Mouse (Mus musculus) activated CD4-positive, CD25-positive, alpha-beta regulatory T cell (primary cell): ENCODE results near the gene Rnft2. TPM values are rescaled to one million over a fixed set of nuclear protein-coding genes. Genes with fewer than 3 reads are reported as not detected.

Experiments
- polyA plus RNA-seq, 2 experiments: library from polyadenylated mRNA; unstranded; fragments of 100-300 nt; shearing (Covaris generic); gene quantifications; one replicate each; pipeline ENCODE4 v1.2.1; 2017

Gene Rnft2
- under 1 TPM; 0.07 to 0.20 TPM for polyA plus RNA-seq

GRCm38 (mm10) chr5:118244606-118245443 lies at the start of gene Rnft2, which contains the start of gene 2410131K14Rik:
TSS of gene Rnft2 (minus strand) at chr5:118245116.
TSS of gene 2410131K14Rik (plus strand) at chr5:118245227.

DNA sequence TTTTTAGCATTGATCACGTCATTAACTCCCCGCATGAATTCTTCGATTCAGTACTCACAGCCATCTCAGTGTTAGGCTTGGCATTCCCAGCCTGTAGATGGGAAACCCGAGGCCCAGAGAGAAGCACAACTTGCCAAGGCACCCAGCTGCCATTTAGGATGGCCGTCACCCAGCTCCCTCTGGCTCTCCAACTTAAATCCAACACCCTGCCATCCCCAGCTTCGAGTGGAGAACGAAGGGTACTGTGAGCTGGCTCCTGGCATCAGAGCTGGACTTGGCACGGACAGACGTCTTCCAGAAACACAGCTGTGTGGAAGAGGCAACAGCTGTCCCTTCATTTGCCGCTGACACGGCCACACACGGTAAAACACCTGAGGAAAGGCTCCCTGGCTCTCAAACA lies 80.3 kb downstream of the Rnft2 start, which contains the start of gene Hrk:
TSS of gene Hrk (plus strand) at position 68 of the 400 bp plus-strand sequence.

GRCm38 (mm10) chr5:118154839-118155564 lies 89.9 kb downstream of the Rnft2 start, which contains the start of gene Fbxw8:
TSS of gene Fbxw8 (minus strand) at chr5:118155464.

Other genes with a start within 250 kb of the Rnft2 start
- 100 to 1,000 TPM in 1 of 2 experiments, 10 to 100 TPM in 1; 78.4 to 100 TPM for gene Tesc, start 217.4 kb downstream of the Rnft2 start, polyA plus RNA-seq
- gene Fbxw8, start 89.7 kb downstream of the Rnft2 start, polyA plus RNA-seq = 10 to 100 TPM; 11.9 to 25.6 TPM
- gene Hrk, start 80.5 kb downstream of the Rnft2 start, polyA plus RNA-seq = under 1 TPM in 1 of 2 experiments, not detected in 1; 0.37 TPM
- 1 to 10 TPM; 5.0 to 5.7 TPM for gene 2410131K14Rik, start 111 bp upstream of the Rnft2 start, polyA plus RNA-seq